In the genomic region with DNA sequence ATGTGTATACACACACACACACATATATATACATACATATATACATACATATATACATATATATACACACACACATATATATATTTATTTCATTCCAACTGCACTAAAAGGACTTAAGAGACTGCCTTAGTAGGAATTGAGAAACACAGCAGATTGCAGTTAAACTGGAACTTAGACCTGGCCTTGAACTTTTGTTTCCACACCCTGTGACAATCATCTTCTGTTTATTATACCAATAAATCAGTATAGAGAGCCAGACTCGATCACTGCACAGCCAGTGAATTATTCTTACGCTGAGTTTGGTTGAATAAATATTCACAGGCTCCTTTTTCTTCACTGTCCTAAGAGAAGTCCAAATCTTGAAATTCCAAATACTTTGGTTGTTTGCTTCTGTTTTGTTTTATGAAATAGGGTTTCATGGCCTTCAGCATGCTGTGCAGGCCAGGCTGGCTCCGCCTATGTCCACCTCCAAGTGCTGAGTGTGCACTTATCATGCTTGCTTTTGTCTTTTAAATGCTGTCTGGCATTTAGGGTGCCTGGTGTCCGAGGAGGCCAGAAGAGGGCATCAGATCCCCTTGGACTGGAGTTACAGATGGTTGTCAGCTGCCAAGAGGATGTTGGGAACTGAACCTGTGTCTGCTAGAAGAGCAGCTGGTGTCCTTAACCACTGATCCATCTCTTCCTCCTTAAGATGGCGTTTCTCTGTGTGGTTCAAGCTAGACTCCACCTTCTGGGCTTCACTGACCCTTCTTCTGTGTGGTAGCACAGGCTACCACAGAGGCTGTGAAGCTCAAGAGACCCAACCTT, we compare ENCODE assay signal across 18 mouse cellular contexts. TPM values are rescaled to one million over a fixed set of nuclear protein-coding genes. Genes with fewer than 3 reads are reported as not detected.
DNase-seq lines count a peak whose midpoint lies in the region; ATAC-seq and TF ChIP-seq lines count a peak whose summit lies in the region.
"Had no signal": no experiment of that assay in that cellular context is flagged by ENCODE, and none has a peak within 500 bp of the region (broad histone marks: within the 10 kb centered on the region; RNA-seq: fewer than 3 reads in every experiment).

No protein-coding gene starts in this region.

- peak overlapping the region; percentile 88; the same call in 1 of the 2 replicates for H3K27ac ChIP-seq in liver, postnatal 0 days (ENCODE audit: low read depth)
- H3K27ac ChIP-seq in intestine, postnatal 0 days (ENCODE audit: low read depth, low read length): peak overlapping the region; percentile 86
- H3K27ac ChIP-seq in stomach, postnatal 0 days (replicated peaks): peak overlapping the region; percentile 83; the same call in 1 of the 2 replicates
- H3K27ac ChIP-seq: embryonic facial prominence, embryonic 12.5 days; forebrain, embryonic 15.5 days; hindbrain, embryonic 12.5 days; liver, embryonic 14.5 days; midbrain, embryonic 15.5 days had no signal

- TF ChIP-seq EP300 in liver, postnatal 0 days (IDR thresholded peaks at IDR 0.05; ENCODE audit: low read depth): no peak
- TF ChIP-seq EP300 in stomach, postnatal 0 days (optimal IDR thresholded peaks at IDR 0.05): no peak

- no peak overlapping the region for H3K4me2 ChIP-seq in liver, postnatal 0 days (ENCODE audit: low read depth, low read length)
- H3K4me2 ChIP-seq in intestine, postnatal 0 days (replicated peaks; ENCODE audit: low read depth): no peak overlapping the region
- H3K4me2 ChIP-seq in stomach, postnatal 0 days (replicated peaks; ENCODE audit: low read depth): no peak overlapping the region
- H3K4me2 ChIP-seq: embryonic facial prominence, embryonic 12.5 days; forebrain, embryonic 15.5 days; heart, embryonic 11.5 days; hindbrain, embryonic 12.5 days; midbrain, embryonic 15.5 days had no signal

- DNase-seq in adrenal gland, postnatal 36 days: peak; percentile 27 to 46
- no peak for DNase-seq in adrenal gland, postnatal 14 days
- DNase-seq in liver, postnatal 0 days: no peak
- no peak for DNase-seq in liver
- no peak for DNase-seq in stomach, postnatal 0 days (ENCODE audit: low spot score)
- DNase-seq in lung, postnatal 10 days: no peak
- no peak for DNase-seq in urinary bladder, postnatal 4 days (ENCODE audit: low spot score in 2 of 2)
- DNase-seq: cerebellum, adult 9-10 months; heart, postnatal 10 days; thymus, postnatal 25 days had no signal

- no peak for ATAC-seq in liver, postnatal 0 days
- ATAC-seq in intestine, postnatal 0 days: peak; percentile 35; the same call in 1 of the 2 replicates
- no peak for ATAC-seq in stomach, postnatal 0 days (ENCODE audit: low FRiP score, low TSS enrichment)
- ATAC-seq: forebrain, embryonic 15.5 days; midbrain, embryonic 15.5 days had no signal

- no peak overlapping the region for H3K9ac ChIP-seq in liver, postnatal 0 days (replicated peaks)
- no peak overlapping the region for H3K9ac ChIP-seq in intestine, postnatal 0 days (ENCODE audit: low read depth, low read length)
- no peak overlapping the region for H3K9ac ChIP-seq in stomach, postnatal 0 days (ENCODE audit: low read length)
- H3K9ac ChIP-seq: embryonic facial prominence, embryonic 12.5 days; forebrain, embryonic 15.5 days; hindbrain, embryonic 12.5 days; liver, embryonic 14.5 days; midbrain, embryonic 15.5 days had no signal

- H3K27me3 ChIP-seq in liver, postnatal 0 days (ENCODE audit: insufficient read depth, low read length): no peaks in the 10 kb centered on the region
- no peaks in the 10 kb centered on the region for H3K27me3 ChIP-seq in intestine, postnatal 0 days (replicated peaks; ENCODE audit: control insufficient read depth, insufficient read depth, low read length)
- no peaks in the 10 kb centered on the region for H3K27me3 ChIP-seq in stomach, postnatal 0 days (ENCODE audit: control insufficient read depth, insufficient read depth, low read length)
- H3K27me3 ChIP-seq: embryonic facial prominence, embryonic 12.5 days; forebrain, embryonic 15.5 days; hindbrain, embryonic 12.5 days; midbrain, embryonic 15.5 days had no signal

- no peaks in the 10 kb centered on the region for H3K9me3 ChIP-seq in liver, postnatal 0 days (ENCODE audit: low read length)
- no peaks in the 10 kb centered on the region for H3K9me3 ChIP-seq in intestine, postnatal 0 days (ENCODE audit: control insufficient read depth)
- no peaks in the 10 kb centered on the region for H3K9me3 ChIP-seq in stomach, postnatal 0 days (ENCODE audit: control insufficient read depth, low read length)
- H3K9me3 ChIP-seq: embryonic facial prominence, embryonic 12.5 days; forebrain, embryonic 15.5 days; hindbrain, embryonic 12.5 days; midbrain, embryonic 15.5 days had no signal

- 68% methylated on average over 5 of the region's 5 CpGs for WGBS in liver, postnatal 0 days (ENCODE audit: insufficient replicate concordance)
- 44% methylated on average over 5 of the region's 5 CpGs for WGBS in intestine, postnatal 0 days
- 66% methylated on average over 5 of the region's 5 CpGs for WGBS in stomach, postnatal 0 days

- H3K4me1 ChIP-seq in liver, postnatal 0 days (ENCODE audit: insufficient read depth): no peaks in the 10 kb centered on the region; the same call in 1 of the 2 replicates
- H3K4me1 ChIP-seq in intestine, postnatal 0 days (replicated peaks; ENCODE audit: control insufficient read depth, insufficient read depth, low read length): no peaks in the 10 kb centered on the region
- no peaks in the 10 kb centered on the region for H3K4me1 ChIP-seq in stomach, postnatal 0 days (replicated peaks; ENCODE audit: control insufficient read depth, insufficient read depth)
- H3K4me1 ChIP-seq: embryonic facial prominence, embryonic 12.5 days; forebrain, embryonic 15.5 days; hindbrain, embryonic 12.5 days; midbrain, embryonic 15.5 days had no signal

- peak; percentile 14; the same call in 1 of the 2 replicates for TF ChIP-seq CTCF in liver, postnatal 0 days (IDR thresholded peaks at IDR 0.05; ENCODE audit: low read depth)
- TF ChIP-seq CTCF in intestine, postnatal 0 days (IDR thresholded peaks at IDR 0.05; ENCODE audit: low read depth): peak; percentile 54
- peak; percentile 44 for TF ChIP-seq CTCF in stomach, postnatal 0 days (IDR thresholded peaks at IDR 0.05; ENCODE audit: low read depth)

- no peaks in the 10 kb centered on the region for H3K36me3 ChIP-seq in liver, postnatal 0 days (replicated peaks; ENCODE audit: insufficient read depth, low read length)
- H3K36me3 ChIP-seq in intestine, postnatal 0 days (ENCODE audit: control insufficient read depth, insufficient read depth): peaks cover 5% of the 10 kb centered on the region
- H3K36me3 ChIP-seq in stomach, postnatal 0 days (ENCODE audit: control insufficient read depth, insufficient read depth, low read length): no peaks in the 10 kb centered on the region
- H3K36me3 ChIP-seq: embryonic facial prominence, embryonic 12.5 days; forebrain, embryonic 15.5 days; hindbrain, embryonic 12.5 days; midbrain, embryonic 15.5 days had no signal

- no peak overlapping the region for H3K4me3 ChIP-seq in liver, postnatal 0 days (ENCODE audit: low read depth, low read length)
- H3K4me3 ChIP-seq in intestine, postnatal 0 days (ENCODE audit: low read depth, low read length): no peak overlapping the region
- H3K4me3 ChIP-seq in stomach, postnatal 0 days (ENCODE audit: low read depth, low read length): no peak overlapping the region
- H3K4me3 ChIP-seq: embryonic facial prominence, embryonic 12.5 days; erythroblast, embryonic 14.5 days; forebrain, embryonic 15.5 days; hindbrain, embryonic 12.5 days; midbrain, embryonic 15.5 days had no signal

RNA-seq across cellular contexts. Expression of gene Lima1, which starts 41.4 kb away (rescaled TPM):
- 10 to 100 TPM; 42.1 to 43.0 TPM for total RNA-seq in adrenal gland, postnatal 36 days (2021)
- 37.4 and 39.9 TPM in 2 replicates for total RNA-seq in adrenal gland, postnatal 14 days (2021)
- polyA plus RNA-seq in liver, postnatal 0 days (2015; fragmentation: Nextera tagmentation; extraction: Ambion mirVana): 14.8 and 15.0 TPM in 2 replicates
- 64.3 and 78.9 TPM in 2 replicates for polyA plus RNA-seq in intestine, postnatal 0 days (2015; fragmentation: Nextera tagmentation; extraction: Ambion mirVana)
- polyA plus RNA-seq in stomach, postnatal 0 days (2015; fragmentation: Nextera tagmentation; extraction: Ambion mirVana): 70.1 and 77.1 TPM in 2 replicates

Comparison
In these comparisons a context has a peak if more than half of its experiments do, and no peak if none do; other contexts are left out.
1. DNase-seq: peak in adrenal gland, postnatal 36 days (2 of 2); none in adrenal gland, postnatal 14 days (single experiment), liver, postnatal 0 days (single experiment), liver (single experiment), stomach, postnatal 0 days (single experiment), lung, postnatal 10 days (single experiment) and urinary bladder, postnatal 4 days (0 of 2).
2. Peak in every context shown above with its lines, with median percentiles within 50 percentile points of each other: H3K27ac ChIP-seq and CTCF ChIP-seq.